Mouse (Mus musculus) activated CD4-positive, CD25-positive, alpha-beta regulatory T cell, adult 4 months (primary cell): ENCODE measurements at regions not wholly inside any gene's neighbourhood (a gene's known extent, or its start where the extent isn't known, plus 50 kb on each side); places are given as distances from the start of the nearest gene placed in this dataset.

Experiments used
- ATAC-seq: one replicate; pipeline ENCODE4 v1.8.0; 2017

DNA sequence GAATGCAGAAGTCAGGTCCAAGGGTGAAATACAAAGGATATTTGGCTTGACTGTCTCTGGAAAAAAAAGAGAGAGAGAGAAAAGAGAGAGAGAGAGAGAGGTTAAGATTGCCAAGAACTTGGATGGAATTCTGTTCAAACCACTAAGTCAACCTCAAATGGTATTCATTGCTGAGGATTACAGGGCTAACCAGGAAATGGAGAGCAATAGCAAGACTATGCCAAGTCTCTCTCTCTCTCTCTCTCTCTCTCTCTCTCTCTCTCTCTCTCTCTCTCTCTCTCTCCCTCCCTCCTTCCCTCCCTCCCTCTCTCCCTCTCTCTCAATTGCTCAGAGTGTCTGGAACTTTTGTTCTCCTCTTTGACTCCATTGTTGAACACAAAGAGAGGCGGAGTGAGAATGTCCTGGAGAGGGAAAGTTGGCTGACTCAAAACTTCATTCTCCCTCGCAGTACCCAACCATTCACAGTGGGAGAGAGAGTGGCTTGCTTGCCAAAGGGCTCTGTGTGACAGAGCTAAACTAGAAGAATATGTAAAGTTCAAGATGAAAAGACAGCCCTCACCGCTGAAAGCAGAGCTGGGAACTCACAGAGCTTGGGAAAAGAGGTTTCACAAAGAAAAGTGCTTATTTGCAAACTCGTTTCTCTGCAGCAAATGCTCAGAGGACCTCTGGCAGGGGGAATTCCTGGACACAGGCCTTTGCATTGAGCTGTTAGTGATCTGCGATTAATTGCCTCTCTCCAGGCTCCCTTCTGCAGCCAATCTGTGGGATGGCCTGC, 487.1 kb upstream of the Cdh11 start:
- ATAC-seq = no peak

DNA sequence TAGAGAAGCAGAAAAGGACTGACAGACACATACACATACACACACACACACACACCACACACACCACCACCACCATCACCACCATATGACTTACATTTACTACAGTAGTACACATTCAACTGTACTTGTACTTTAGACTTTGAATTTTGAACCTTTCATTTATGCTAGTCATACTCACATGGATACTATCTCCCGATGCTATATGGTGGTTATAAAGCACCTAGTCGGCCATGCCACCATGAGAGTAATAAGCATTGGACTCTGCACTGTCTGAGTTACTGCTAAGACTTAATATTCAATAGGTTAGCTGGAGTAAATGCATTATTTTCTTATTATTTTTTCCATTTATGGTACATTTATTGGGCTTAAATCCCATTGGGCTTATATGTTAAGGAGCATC, 488.0 kb upstream of the Cdh11 start:
- no peak for ATAC-seq

DNA sequence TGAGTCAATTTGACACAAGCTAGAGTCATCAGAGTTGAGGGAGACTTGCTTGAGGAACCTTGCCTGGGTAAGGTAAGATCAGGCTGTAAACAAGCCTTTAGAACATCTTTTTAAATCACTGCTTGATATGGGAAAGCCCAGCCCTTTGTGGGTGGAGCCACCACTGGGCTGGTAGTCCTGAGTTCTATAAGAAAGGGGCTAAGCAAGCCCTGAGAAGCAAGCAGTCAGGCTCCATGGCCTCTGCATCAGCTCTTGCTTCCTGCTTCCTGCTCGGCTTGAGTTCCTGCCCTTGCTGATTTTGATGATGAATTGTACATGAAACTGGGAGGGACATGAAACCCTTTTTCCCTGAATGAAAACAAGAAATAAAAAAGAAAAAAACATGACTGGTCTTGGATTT, 496.4 kb upstream of the Cdh11 start:
- ATAC-seq = no peak

DNA sequence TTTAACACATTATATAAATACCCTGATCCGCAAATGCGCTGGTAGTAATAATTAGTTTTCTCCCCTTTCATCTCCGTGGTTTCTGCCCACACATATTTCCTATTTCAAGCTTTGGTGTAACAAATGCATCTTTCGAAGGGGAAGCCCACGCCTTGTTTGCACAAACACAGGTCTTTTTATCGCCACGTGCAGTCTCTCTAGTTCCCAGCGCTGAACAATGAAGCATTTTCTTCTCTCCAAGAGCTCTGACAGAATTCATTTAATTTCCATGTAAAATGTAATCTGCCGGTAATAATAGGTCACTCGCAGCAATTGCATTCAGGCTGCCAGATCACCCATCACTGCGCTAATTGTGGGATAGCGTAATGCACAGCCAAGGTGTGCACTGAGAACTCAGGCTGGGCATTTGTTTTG, 503.1 kb upstream of the Cdh11 start:
- ATAC-seq = no peak

DNA sequence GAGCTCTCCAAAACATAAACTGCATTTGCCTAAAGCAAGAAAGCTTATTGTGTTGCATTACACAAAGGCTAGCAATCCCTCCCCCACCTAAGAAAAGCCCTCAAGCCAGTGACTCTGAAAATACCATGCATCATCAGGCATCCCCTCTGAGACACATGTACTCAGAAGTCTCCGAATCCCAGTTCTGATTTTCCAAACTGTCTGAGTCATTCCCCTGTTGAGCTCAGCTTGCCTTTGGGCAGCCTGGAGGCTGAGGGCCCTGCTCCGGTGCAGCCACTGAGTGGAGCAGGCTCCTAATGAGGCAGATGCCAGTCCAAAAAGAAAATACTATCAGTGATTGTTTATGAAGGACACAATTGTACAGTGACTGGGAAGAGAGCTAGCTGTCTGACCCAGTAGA, 507.5 kb upstream of the Cdh11 start:
- no peak for ATAC-seq

DNA sequence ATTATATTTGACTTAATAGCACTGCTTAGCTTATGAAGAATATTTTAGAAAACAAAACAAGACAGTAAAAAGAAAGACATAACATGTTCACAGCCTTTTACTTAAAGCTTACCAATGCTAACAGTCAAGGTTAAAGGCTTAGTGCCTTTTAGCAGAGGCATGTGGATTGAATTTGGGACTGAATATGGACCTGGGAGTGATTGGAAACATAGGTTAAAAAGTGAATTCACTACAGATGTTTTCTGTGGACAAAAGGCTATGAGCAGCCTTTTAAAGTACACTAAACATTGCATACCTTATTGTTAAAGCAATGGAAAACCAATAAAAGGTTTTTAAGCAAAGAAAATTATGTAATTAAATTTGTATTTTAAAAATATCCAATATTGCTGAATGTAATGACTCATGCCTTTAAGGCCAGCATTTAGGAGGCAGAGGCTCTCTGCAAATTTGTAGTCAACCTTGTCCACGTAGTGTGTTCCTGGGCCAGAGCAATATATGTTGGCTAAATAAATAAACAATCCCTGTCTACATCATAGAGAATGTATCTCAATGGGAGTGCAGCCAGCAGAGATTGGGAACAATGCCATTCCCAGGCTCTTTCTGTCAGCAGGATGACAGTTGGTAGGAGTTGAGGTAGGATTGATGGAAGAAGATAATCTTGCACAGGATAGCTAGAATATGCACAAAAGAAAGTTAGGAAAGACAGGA, 521.2 kb upstream of the Cdh11 start:
- no peak for ATAC-seq

DNA sequence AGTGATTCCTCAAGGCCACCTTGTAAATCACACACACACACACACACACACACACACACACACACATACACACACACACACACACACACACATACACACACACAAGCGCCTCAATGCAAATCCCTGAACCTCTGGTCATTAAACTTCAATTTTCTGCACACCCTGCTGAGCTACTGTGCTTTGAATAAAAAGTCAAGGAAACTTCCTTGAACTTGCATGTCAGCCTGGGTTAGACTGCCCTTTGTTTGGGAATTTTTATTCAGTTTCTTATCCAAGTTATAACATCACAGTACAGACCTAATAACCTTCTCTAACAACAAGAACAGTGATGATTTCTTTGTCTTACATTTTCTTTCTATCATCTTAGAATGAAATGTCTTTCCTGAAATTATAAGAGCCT, 528.1 kb upstream of the Cdh11 start:
- ATAC-seq = no peak

DNA sequence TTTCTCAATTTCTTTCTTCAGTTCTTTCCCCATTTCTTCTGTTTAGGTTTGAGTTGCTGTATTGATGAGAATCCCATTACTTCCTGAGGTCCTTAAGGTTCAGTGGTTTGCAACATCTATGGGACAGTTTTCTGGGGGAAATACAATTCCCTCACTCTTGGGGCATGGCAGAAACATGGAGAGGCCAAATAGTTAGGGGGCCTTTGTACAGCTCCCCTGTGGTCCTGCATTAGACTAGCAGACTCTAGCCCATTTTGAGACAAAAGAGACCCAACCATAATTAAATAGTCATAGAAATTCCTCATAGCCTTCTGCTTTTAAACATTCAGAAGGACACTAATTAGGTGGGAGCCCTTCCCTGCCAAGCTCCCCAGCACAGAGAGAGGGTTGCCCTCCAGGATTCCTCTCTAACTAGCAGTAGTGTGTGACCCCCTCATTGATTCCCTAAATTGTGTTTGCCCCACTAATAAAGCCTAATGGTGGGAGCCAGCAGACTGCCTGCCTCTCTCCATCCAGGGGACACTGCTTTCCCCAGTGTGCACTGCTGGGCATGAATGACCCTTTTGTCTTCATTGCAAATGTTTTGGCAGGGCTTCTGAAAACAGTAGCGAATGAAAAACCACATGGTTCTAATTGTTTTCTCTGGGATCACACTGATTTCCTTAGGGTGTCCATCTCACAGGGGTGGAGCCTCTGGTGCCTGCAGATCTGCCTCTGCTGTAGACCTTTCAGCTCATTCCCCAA, 529.0 kb upstream of the Cdh11 start:
- no peak for ATAC-seq

DNA sequence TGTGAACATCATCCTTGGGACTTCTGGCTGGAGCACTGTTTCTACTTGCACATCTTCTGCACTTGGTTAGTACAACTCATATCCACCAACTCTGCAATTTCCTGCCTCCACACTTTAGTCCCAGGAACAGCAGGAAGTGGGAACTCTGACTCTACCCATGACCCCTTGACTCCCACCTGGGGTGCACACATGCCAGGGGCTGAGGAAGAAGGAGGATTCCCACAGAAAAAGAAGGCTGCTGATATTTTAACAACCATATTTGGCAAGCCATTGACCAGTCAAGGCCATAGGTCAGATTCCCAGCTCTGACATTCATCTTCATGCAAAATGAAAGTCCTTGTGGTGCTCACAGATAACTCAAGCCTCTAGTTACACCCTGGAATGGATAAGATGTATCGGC, 530.3 kb upstream of the Cdh11 start:
- ATAC-seq = no peak

DNA sequence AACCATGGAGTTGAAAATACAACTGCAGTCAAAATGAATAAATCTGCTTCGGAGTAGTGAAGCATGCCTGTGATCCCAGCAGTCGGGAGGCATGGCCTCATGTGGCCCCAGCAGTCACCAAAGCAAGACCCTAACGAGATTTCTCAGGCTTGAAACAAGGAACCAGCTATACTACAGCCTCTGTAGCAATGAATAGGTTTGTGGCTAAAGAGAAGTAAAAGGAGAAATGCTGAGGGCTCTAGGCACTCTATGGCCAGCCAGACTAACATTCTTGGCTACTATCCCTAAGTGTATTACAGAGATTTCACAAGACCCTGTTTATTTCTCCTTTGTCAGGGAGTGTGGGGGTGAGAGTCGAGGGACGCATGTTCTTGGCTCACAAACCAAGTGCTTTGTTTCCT, 531.2 kb upstream of the Cdh11 start:
- no peak for ATAC-seq

DNA sequence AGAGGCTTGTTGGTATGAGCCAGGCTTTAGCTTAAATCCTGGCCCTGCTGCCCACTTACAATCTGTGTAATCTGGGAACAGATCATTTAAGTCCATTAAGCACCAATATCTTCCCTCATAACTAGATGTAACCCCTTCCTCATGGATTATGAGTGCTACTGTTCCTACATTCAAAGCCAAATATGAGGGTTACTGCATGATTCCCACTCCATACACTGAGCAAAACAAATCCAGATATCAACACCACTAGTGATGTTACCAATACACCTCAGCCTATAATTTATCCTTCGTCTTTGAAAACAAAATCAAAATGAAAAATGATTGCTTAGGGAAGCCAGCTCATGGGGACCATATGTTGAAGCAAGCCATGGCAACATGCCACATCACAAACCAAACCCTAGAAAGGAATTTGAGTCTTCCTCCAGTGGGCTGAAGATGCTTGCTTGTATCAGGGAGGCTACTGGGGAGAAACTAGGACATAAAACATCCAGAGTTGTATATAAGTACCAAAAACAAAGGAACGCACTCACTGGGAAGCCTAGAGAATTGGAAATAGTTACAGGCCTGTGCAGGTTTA, 531.8 kb upstream of the Cdh11 start:
- ATAC-seq = no peak

DNA sequence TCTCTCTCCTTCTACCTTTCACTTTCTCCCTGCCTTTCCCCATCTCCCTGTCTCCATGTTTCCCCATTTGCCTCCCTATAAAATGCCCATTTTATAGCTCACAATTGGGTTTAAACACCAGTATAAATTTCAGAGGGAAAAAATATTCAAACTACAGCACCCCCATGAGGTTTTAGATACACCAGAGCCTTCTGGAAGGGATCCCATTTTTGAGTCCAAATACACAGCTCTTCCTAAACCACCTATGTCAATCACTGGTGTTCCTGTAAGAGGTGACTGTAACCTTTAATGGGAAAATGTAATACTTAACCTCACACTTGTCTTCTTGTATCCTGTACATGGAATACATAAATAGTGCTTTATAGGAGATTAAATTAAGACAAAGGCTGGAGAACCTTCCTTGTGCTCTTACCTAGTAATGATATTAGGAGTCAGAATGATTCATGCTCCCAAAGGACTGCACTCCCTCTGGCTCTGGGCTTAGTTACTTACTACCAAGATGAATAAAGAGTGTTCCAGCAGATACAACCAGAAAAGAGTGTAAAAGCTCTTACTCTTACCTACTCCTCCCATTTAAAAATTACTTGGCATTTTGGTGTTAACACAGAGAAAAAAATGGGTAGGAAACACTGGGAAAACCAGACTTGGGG, 538.7 kb upstream of the Cdh11 start:
- ATAC-seq = no peak

DNA sequence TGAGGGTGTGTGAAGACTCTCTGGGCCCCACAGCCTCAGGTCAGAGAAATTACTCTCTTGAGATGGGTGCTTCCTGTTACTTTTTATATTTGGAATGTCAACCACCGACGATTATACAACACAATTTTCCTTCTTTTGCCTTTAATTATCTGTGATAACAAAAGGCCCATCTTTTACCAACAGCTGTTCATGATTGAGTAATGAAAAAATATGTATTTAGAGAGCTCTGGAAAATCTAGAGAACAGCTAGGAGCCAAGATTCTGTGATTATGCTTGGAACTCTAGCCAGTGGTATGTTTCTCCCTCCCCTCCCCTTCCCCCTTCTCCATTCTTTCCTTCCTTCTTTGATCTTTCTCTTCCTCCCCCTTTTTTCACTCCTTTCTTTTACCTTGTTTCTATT, 546.0 kb upstream of the Cdh11 start:
- no peak for ATAC-seq

DNA sequence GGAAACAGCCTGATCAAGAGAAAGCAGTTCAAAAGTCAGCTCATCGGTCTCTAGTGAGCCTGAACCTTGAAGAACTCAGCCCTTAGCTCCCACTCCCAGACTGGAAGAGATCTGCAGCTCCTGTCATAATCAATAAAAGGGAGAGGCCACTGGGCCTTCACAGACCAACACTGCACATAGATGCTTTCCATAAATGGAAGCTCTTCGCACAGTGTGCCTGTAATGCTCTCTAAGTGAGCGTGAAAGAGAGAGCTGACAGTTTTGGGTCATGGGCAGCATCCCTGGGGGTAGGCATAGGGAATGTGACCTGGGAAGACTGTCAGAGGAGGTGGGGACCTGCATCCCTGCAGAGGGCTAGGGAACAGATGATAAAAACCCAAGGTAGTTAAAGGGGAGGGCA, 551.9 kb upstream of the Cdh11 start:
- no peak for ATAC-seq

DNA sequence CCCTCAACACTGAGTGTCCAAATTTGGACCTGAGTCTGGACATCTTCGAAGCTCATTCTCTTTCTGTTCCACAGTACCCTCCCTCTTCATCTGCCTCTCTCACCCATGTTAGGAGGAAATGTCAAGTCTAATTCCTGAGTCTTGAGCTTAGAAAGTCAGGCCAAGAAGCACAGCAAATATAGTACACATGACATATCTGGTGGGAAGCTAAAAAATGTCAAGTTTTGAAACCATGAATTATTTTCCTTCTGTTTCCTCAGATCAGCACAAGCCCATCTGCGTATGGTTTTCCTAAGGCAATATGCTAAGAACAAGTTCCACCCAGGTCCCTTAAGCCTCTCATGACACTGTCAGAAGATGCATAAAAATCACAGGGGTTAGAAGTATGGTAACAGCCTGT, 553.6 kb upstream of the Cdh11 start:
- ATAC-seq = no peak

DNA sequence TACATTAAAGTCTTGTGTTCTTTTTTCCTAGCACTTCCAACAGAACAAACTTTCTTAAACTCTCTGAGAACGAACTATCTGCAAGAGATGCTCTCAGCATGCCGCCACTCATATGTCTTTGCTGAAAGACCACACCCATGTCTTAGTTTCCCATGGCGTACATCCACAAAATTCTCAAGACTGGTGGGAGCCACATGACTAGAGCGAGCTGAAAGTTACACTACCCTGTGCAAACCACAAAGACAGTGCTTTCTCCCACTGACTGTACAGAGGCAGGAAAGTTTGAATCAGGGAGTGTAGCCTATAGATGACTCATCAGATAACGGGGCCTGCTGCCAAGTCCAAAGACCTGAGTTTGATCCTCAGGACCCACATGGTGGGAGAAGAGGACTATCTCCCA, 554.5 kb upstream of the Cdh11 start:
- no peak for ATAC-seq

DNA sequence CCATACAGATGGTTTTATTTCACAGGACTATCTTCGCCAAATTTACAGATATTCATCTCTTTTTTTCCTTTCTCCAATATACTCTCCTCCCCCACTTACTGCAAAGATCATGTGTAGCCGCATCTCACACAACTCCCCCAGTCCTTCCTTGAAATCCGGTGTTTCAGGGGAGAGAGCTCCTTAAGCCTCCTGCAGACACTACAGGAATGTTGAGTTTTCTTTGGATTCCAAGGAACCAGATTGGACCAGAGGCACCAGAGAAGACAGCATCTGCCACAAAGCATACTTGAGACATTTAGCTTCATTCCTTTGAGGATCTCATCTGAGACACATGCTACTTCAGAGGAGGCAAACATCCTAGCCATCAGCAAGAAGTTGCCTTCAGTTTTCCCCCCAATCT, 558.4 kb upstream of the Cdh11 start:
- no peak for ATAC-seq

DNA sequence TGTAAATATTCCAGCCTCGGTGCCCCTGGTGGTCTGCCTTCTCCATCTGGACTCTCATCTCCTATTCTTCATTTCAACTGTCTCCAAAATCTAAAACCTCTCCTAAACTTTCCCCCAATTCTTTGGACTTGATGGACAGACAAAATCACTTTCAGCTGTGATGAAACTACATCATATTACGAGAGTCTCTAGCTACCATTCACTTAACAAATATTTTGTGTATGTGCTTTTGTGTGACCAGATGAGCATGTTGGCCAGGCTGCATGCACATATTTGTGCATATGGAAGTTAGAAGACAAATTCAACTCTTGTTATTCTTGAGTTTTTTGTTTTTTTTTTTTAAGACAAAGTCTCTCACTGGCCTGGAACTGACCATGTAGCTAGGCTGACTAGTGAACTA, 559.4 kb upstream of the Cdh11 start:
- no peak for ATAC-seq

DNA sequence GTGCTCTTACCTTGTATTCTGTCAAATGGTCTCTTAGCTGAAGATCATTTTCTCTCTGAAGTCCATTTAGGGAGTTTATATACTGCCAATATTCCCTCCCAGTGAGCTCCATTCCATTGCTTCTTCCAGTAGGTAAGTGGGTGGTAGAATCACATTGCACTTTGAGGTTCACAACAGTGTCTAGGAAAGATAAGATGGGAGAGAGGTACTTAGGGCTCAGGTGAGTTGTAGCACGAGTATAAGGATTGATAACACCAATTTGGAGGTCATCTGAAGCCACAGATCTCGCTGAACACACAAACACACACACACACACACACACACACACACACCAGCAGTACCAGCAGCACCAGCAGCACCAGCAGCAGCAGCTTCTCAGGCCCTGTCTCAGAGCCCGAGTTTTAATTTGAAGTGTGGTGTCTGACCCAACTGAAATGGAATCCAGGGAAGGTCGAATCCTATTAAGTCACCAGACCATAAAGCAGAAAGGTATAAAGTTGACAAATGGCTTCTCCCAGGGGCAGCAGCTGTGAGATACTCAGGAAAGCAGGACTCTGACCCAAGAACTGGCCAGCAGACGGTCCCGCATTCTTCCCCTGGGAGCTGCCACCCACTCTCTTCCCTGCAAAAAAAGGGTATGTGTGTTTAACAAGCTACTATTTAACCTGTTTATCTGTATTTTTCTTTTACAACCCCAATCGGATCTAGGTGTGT, 561.9 kb upstream of the Cdh11 start:
- ATAC-seq = no peak

DNA sequence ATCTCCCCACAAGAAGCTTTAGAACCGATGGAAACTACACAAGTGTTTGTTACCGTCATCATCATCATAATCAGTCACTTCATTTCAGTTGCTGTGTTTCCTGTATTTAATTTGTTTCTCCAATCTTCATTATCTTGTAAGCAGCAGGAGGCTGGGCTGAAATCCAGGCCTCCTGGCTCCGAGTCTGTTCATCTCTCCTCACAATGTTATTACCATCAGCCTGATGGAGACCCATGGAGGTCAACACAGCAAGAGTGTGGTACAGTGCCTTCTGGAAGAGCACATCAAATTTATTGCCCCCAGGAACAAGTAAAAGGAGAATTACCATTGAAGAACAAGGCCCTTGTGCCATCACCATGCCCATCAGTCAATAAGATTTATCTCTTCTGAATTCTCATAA, 576.3 kb upstream of the Cdh11 start:
- no peak for ATAC-seq

DNA sequence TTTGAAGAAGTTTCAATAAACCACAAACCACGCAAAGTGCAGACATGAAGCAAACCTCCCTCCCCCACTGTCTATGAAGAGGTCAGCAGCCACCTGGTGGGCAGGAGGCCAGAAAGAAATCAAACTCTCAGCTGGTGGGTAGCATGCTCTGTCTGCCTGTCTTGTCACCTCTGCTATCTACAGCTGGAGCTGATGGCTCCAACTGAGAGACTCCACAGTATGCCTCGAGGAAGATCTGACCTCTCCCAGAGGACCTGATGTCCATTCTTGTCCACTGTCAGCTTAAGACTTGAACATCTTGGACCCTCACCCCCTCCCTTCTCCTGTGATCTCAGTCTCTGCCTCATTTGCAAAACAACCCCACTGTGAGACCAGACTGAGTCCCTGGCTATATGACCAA, 585.0 kb upstream of the Cdh11 start:
- ATAC-seq = no peak

DNA sequence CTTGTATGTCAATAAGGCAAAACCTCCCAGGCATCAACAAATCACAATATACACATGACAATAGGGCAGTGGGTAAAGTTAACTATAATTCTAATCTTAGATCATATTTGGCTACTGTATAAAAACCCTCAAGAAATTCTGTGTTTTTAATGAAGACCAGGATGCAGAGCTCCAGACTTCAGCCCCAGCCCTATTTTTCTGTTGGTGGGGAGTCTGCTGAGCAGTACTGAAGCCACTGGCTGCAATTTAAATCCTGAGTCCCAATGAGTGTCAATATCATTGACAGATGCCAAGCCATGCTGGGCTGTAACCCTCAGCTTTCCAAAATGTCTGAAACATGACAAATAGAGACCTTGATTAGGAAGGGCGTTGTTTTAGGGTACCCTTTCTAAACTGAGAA, 587.6 kb upstream of the Cdh11 start:
- ATAC-seq = no peak
